Mouse (Mus musculus) CH12.LX (cell line): Measurements from ENCODE around the gene Rfxap.

ENCODE experiments used
- CTCF ChIP-seq, 2 experiments: IDR thresholded peaks in 1 of 2; conservative IDR thresholded peaks in 1 of 2; 2 replicates each; pipeline ENCODE4 v1.5.1; 2011 to 2012; ENCODE audit warnings: low read depth in 2 of 2, low read length in 2 of 2, improper control_type of control experiment in 1 of 2, inconsistent platforms in 1 of 2, mild to moderate bottlenecking in 1 of 2, moderate library complexity in 1 of 2
- HCFC1 ChIP-seq: IDR thresholded peaks from 2 replicates; pipeline ENCODE4 v1.6.1; 2012; ENCODE audit warnings: low read depth, mild to moderate bottlenecking, inconsistent platforms, low read length, improper control_type of control experiment
- MXI1 ChIP-seq: IDR thresholded peaks from 2 replicates; pipeline ENCODE4 v1.6.1; 2011; ENCODE audit warnings: mild to moderate bottlenecking, low read depth, low read length, improper control_type of control experiment
- POLR2A ChIP-seq: IDR thresholded peaks from 2 replicates; pipeline ENCODE4 v1.6.1; 2011; ENCODE audit warnings: low read depth, mild to moderate bottlenecking, improper control_type of control experiment, low read length
- TBP ChIP-seq: conservative IDR thresholded peaks from 2 replicates; pipeline ENCODE4 v1.6.1; 2011; ENCODE audit warnings: low read depth, low read length, improper control_type of control experiment
- TCF12 ChIP-seq: IDR thresholded peaks from 2 replicates; pipeline ENCODE4 v1.6.1; 2014; ENCODE audit warnings: low read depth, mild to moderate bottlenecking, inconsistent platforms, low read length, improper control_type of control experiment

GRCm38 (mm10) chr3:54813418-54813988 is 5.9 kb upstream of the Rfxap start:
- TF ChIP-seq TCF12 (no peak), TBP (no peak), CTCF (conservative IDR thresholded peaks at IDR 0.05 in 1 of 2, IDR thresholded peaks at IDR 0.05 in 1 of 2; ENCODE audit: low read depth in 2 of 2, low read length in 2 of 2) (no peak), POLR2A (no peak), MXI1 (no peak), HCFC1 (no peak)
